Mouse (Mus musculus) liver, embryonic 11.5 days (tissue): ENCODE data around the gene Gucy2c. TPM values are rescaled to one million over a fixed set of nuclear protein-coding genes. Genes with fewer than 3 reads are reported as not detected.

ENCODE experiments used
- ATAC-seq: fragments of 200-750 bp; cut with Nextera tagmentation; replicated peaks from 2 replicates; pipeline ENCODE4 v1.8.0; 2017; ENCODE audit warnings: moderate number of reproducible peaks, mild to moderate bottlenecking, moderate TSS enrichment, moderate library complexity; ENCODE audit not compliant: low FRiP score
- DNase-seq: peaks from one replicate; pipeline ENCODE4 v3.0.0-alpha.2; 2017; ENCODE audit warnings: low spot score
- H3K27ac ChIP-seq: fragments of 300-500 bp; sonication (generic); 2 replicates; pipeline ENCODE4 v1.5.1; 2014; ENCODE audit warnings: mild to moderate bottlenecking, low read depth, low read length, control low read depth
- H3K27me3 ChIP-seq: fragments of 300-500 bp; sonication (generic); replicated peaks from 2 replicates; pipeline ENCODE4 v1.6.1; 2014; ENCODE audit warnings: low read length, mixed read lengths; ENCODE audit not compliant: control insufficient read depth, insufficient read depth
- H3K36me3 ChIP-seq: fragments of 300-500 bp; sonication (generic); 2 replicates; pipeline ENCODE4 v1.6.1; 2014; ENCODE audit warnings: mild to moderate bottlenecking, low read length, moderate library complexity, mixed read lengths; ENCODE audit not compliant: control insufficient read depth, insufficient read depth
- H3K4me1 ChIP-seq: fragments of 300-500 bp; sonication (generic); replicated peaks from 2 replicates; pipeline ENCODE4 v1.6.1; 2014; ENCODE audit warnings: low read length, mixed read lengths; ENCODE audit not compliant: control insufficient read depth, insufficient read depth
- H3K4me2 ChIP-seq: fragments of 300-500 bp; sonication (generic); 2 replicates; pipeline ENCODE4 v1.6.1; 2014; ENCODE audit warnings: mild to moderate bottlenecking, control low read depth, moderate library complexity
- H3K4me3 ChIP-seq: fragments of 300-500 bp; sonication (generic); 2 replicates; pipeline ENCODE4 v1.5.1; 2014; ENCODE audit warnings: low read depth, low read length, control low read depth
- H3K9ac ChIP-seq: fragments of 300-500 bp; sonication (generic); 2 replicates; pipeline ENCODE4 v1.6.1; 2014; ENCODE audit warnings: low read depth, low read length, control low read depth
- H3K9me3 ChIP-seq: fragments of 300-500 bp; sonication (generic); 2 replicates; pipeline ENCODE4 v1.6.1; 2016; ENCODE audit warnings: low read length, inconsistent platforms, mixed read lengths; ENCODE audit not compliant: control insufficient read depth
- WGBS: fragments of 180-500 bp; shearing (Covaris S2); extraction: QIAGEN DNeasy Blood & Tissue Kit; methylation state at CpG from one replicate; pipeline ENCODE4 v1.1.7; 2014; 5-methylcytosine and 5-hydroxymethylcytosine counted together
- polyA plus RNA-seq: library from polyadenylated mRNA; unstranded; fragments of >200 nt; fragmentation: Nextera tagmentation; extraction: Ambion mirVana; gene quantifications from 2 replicates; pipeline ENCODE4 v1.2.1, GENCODE M21; 2014

Gucy2c gene
- polyA plus RNA-seq, 1 experiment from 2014 or later: not detected

DNA sequence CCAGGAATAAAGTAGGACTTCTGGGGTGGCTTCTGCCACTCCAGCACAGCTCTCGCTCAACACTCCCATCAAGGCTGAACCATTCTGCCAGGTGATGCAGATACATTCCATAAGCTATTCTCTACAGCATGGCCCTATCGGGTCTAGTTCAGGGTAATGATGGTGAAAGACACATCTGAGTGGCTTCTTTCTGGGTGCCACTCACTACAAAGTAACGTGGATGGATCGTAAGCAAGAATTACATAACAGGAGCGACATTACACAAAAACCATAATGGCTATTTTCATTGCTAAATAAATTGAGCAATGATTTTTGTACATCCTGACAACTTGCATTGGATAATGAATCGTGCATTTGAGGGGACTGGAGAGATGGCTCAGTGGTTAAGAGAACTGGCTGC is 106.6 kb downstream of the Gucy2c start:
- WGBS: 86% methylated on average over 6 of the region's 6 CpGs
- Histone ChIP-seq H3K4me2 (no peak overlapping the region), H3K9ac (no peak overlapping the region), H3K27me3 (no peaks in the 10 kb centered on the region), H3K4me1 (no peaks in the 10 kb centered on the region), H3K27ac (no peak overlapping the region), H3K36me3 (no peaks in the 10 kb centered on the region), H3K9me3 (no peaks in the 10 kb centered on the region), H3K4me3 (no peak overlapping the region)
- DNase-seq (no peak), ATAC-seq (no peak)

DNA sequence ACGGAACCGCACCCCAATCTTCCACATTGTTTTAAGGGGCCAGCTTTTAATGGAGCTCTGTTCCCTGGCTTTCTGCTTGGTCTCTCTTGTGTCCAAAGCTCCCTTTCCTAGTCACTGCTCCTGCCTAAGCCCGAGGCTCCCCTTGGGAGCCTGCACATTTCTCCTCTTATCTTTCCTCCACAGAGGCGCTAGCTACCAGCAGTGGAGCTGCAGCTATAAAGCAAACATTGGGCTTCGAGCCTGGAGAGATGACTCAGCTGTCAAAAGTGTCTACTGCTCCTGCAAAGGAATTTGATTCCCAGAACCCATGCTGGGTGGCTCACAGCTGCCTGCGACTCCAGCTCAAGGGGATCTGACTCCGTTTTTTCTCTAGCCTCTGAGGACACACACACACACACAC is 109.1 kb downstream of the Gucy2c start:
- DNase-seq: no peak
- Histone ChIP-seq H3K27ac (no peak overlapping the region), H3K4me2 (no peak overlapping the region), H3K4me3 (no peak overlapping the region), H3K36me3 (no peaks in the 10 kb centered on the region), H3K27me3 (no peaks in the 10 kb centered on the region), H3K4me1 (no peaks in the 10 kb centered on the region), H3K9ac (no peak overlapping the region), H3K9me3 (no peaks in the 10 kb centered on the region)
- WGBS: 48% methylated on average over 7 of the region's 7 CpGs
- ATAC-seq: 0 out of 2 replicates have a peak, but pooled peaks have one; percentile 20

DNA sequence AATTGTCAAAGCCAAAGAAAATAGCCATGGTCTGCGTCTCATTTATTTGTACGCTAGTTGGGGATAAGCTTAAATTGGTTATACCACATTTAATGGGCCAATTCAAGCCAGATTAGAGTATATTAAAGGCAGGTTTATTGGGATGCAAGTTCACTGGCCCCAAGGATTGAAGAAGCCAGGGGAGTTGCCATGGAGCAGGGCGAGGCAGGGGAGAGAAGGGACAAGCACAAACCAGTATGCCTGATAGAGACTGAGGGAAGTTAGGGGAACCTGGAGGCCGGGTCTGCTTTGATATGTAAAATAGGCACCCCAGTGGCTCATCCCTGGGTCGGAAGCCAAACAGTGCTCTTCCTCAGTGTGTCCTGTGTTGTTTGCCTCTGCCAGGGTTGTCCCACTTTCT is 112.3 kb downstream of the Gucy2c start:
- no peaks in the 10 kb centered on the region for H3K4me1 ChIP-seq
- DNase-seq: no peak
- H3K9me3 ChIP-seq: no peaks in the 10 kb centered on the region
- H3K27me3 ChIP-seq: no peaks in the 10 kb centered on the region
- no peaks in the 10 kb centered on the region for H3K36me3 ChIP-seq
- H3K4me3 ChIP-seq: no peak overlapping the region
- H3K9ac ChIP-seq: no peak overlapping the region
- no peak overlapping the region for H3K27ac ChIP-seq
- no peak for ATAC-seq
- H3K4me2 ChIP-seq: no peak overlapping the region
- 57% methylated on average over 5 of the region's 5 CpGs for WGBS

DNA sequence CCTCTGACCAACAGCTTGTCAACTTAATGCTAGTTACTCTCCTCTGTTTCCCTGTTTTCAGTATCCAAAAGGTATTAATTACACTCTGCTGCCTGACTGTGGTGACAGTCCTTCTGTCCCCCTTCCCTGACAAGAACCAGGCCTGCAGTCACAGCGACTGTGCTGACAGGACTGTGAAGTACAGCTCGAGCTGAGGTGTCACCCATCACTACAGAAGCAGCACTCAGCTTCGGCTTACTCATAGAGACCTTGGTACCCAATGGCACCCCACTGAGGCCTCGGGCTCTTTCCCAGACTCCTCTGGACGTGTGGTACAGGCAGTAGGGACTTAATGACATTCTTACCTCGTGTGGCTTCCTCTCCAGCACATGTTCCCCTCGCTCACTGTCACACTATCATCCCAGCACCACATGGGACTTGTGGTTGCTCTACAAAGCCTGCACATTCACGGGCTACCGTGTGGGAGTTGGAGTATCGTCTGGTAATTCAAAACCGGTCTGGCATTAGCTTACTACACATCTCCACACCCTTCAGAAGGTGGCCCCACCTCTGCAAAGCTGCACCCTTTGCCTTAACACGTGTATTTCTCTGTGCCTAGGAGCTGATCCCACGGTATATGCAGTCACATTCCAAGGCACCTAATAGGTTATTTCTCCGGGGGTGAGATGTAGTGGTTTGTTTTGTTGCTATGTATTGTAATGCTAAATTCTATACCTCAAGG is 113.1 kb downstream of the Gucy2c start:
- no peak for DNase-seq
- H3K4me2 ChIP-seq: no peak overlapping the region
- ATAC-seq: no peak
- no peaks in the 10 kb centered on the region for H3K4me1 ChIP-seq
- no peak overlapping the region for H3K4me3 ChIP-seq
- no peaks in the 10 kb centered on the region for H3K36me3 ChIP-seq
- H3K9ac ChIP-seq: no peak overlapping the region
- H3K27ac ChIP-seq: no peak overlapping the region
- no peaks in the 10 kb centered on the region for H3K9me3 ChIP-seq
- WGBS: 50% methylated on average over 14 of the region's 14 CpGs
- 0 out of 2 replicates have a peak, but pooled peaks cover 5% of the 10 kb centered on the region for H3K27me3 ChIP-seq

DNA sequence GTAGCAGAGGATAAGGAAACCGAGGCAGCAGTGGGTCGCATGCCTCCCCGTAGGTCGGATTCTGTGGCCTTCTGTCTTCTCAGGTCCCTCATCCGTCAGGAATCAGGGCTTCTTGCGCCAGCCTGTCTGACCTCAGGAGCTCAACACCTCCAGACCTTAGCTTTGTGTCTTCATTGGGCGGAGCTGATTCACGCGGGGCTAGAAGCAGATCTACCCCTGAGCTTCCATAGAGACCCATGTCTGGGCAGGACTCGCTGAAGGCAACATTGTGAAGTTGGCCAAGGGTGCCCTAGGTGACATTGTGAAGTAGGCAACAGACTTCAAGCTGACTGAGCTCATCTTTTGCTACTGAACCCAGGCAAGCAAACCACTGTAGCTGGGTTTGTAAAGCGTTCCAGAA is 119.5 kb downstream of the Gucy2c start:
- Histone ChIP-seq H3K4me2 (peak overlapping the region; percentile 65), H3K4me3 (peak overlapping the region; percentile 25), H3K9ac (no peak overlapping the region), H3K27ac (no peak overlapping the region), H3K9me3 (no peaks in the 10 kb centered on the region), H3K4me1 (0 out of 2 replicates have a peak, but pooled peaks cover 3% of the 10 kb centered on the region), H3K27me3 (peaks cover 36% of the 10 kb centered on the region), H3K36me3 (no peaks in the 10 kb centered on the region)
- DNase-seq: no peak
- ATAC-seq: no peak
- 21% methylated on average over 11 of the region's 11 CpGs for WGBS

DNA sequence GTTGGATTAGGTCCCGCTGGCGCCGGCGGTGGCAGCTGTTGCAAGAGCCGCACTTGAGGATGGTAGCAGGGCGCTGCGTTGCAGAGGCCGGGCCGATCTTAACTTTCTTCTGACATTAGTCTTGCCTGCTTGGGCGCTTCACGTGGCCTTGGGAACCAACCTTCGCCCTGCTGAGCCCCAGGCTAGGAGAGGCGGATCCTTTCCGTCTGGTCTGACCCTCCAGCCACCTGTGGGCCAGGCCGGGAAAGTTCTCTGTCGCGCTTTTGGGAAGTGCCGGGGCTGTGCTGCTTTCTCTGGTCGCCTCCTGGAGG is 119.9 kb downstream of the Gucy2c start, which contains the start of gene Plbd1:
TSS of gene Plbd1 (minus strand) at position 223 of the 311 bp plus-strand sequence.
- WGBS: 2% methylated on average over 19 of the region's 19 CpGs
- Histone ChIP-seq H3K36me3 (no peaks in the 10 kb centered on the region), H3K4me1 (0 out of 2 replicates have a peak, but pooled peaks cover 3% of the 10 kb centered on the region), H3K9ac (no peak within 1 kb of the TSS), H3K27ac (no peak within 1 kb of the TSS), H3K4me2 (peak within 1 kb of the TSS; percentile 65), H3K4me3 (peak within 1 kb of the TSS; percentile 25), H3K27me3 (peaks cover 36% of the 10 kb centered on the region), H3K9me3 (no peaks in the 10 kb centered on the region)
- ATAC-seq: no peak
- peak; percentile 45 for DNase-seq

DNA sequence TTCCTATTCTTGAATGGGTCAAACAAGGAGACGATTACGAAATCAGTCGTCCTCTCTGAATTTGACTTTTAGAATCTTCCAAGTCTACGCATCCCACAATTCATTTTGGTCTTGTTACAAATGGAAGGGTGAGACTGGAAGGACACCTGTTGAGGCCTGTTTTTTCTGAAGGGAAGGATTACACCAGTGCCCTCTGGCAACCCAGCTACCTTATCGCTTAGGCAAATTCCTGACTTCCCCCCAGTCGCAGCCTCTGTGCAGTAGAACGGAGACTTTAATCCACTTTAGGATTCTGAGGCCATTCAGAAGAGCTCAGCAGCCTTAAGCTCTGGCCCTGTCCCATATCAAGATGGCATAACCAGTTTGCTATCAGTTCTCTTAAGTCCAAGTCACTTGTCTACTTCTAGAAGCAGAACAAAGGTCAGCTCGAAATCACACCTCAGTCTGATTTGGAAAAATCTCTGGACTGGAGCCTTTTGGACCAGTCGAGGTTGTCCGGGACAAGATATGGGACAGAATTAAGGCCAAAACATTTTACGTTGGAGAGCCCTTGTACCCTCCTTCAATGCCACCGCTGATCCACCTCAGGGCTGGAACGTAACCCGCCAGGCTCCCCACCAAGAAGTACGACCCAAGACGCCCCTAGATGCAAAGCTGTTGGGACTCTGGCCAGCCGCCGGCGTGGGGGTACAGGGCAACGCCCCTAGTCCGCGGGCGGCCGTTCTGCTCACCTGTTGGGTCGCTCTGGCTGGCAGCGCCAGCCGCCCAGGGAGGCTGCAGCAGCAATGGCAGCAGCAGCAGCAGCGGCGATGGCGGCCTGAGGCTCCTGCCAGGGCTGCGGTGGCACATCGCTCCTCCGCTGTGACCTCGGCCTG is 120.5 kb downstream of the Gucy2c start:
- WGBS: 19% methylated on average over 34 of the region's 34 CpGs
- Histone ChIP-seq H3K9me3 (no peaks in the 10 kb centered on the region), H3K9ac (no peak overlapping the region), H3K27me3 (peaks cover 36% of the 10 kb centered on the region), H3K36me3 (no peaks in the 10 kb centered on the region), H3K27ac (no peak overlapping the region), H3K4me3 (peak overlapping the region; percentile 25), H3K4me2 (peak overlapping the region; percentile 65), H3K4me1 (0 out of 2 replicates have a peak, but pooled peaks cover 3% of the 10 kb centered on the region)
- ATAC-seq (no peak), DNase-seq (no peak)

DNA sequence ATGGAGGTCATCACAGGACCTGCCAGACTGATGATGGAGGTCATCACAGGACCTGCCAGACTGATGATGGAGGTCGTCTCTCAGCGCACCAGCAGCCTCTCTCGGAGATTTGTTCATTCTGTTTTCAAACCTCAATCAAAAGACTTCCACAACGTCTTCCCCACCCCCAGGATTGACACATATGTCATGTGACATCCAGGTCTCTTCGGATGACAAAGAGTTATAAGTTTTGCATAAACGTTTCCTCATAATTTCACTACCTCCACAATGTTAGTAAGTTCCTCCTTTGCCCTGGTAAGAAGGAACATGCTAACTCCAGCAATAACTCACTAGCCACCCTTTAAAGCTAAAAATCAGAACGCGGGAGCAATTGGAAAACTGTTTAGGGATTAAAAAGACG is 122.3 kb downstream of the Gucy2c start:
- Histone ChIP-seq H3K27me3 (peaks cover 36% of the 10 kb centered on the region), H3K9me3 (no peaks in the 10 kb centered on the region), H3K4me2 (no peak overlapping the region), H3K4me1 (0 out of 2 replicates have a peak, but pooled peaks cover 3% of the 10 kb centered on the region), H3K27ac (no peak overlapping the region), H3K36me3 (no peaks in the 10 kb centered on the region), H3K9ac (no peak overlapping the region), H3K4me3 (no peak overlapping the region)
- no peak for DNase-seq
- ATAC-seq: no peak
- WGBS: 83% methylated on average over 9 of the region's 9 CpGs
